Mouse (Mus musculus) spleen, embryonic (tissue): Measurements from ENCODE around the gene Clec9a.

Experiments
- CTCF ChIA-PET: fragments of 350-600 bp; sonication (Branson Sonifier 250); formaldehyde crosslinking; loops from one replicate; lab custom pipeline; 2022; lab: Charles Lee

Gene Clec9a

GRCm38 (mm10) chr6:129423040-129423733 lies 14.5 kb downstream of the Clec9a start:
- CTCF ChIA-PET: interaction anchor here (0.6 to 1.2 kb wide), 3 partner anchors 12 to 94 kb away, joined by 3 to 8 read pairs (median 3); no protein-coding TSS in a partner anchor

- CTCF ChIA-PET: interaction anchor here (0.8 to 1.2 kb wide), 2 partner anchors 12 to 94 kb away, joined by 3 read pairs; no protein-coding TSS in a partner anchor
Observed at GRCm38 (mm10) chr6:129423734-129424072, 15.0 kb downstream of the Clec9a start.

- CTCF ChIA-PET: interaction anchor here (0.6 kb wide), 1 partner anchor 140 kb away, joined by 3 read pairs; no protein-coding TSS in a partner anchor
Observed at GRCm38 (mm10) chr6:129425217-129425616, 16.6 kb downstream of the Clec9a start.

GRCm38 (mm10) chr6:129425812-129426211 lies 17.1 kb downstream of the Clec9a start:
- CTCF ChIA-PET: interaction anchor here (0.8 kb wide), 1 partner anchor 36 kb away, joined by 3 read pairs; no protein-coding TSS in a partner anchor

- CTCF ChIA-PET: no interaction called here
Observed at GRCm38 (mm10) chr6:129427281-129427680, 18.6 kb downstream of the Clec9a start.

GRCm38 (mm10) chr6:129434239-129434638 lies 25.6 kb downstream of the Clec9a start:
- CTCF ChIA-PET: no interaction called here

GRCm38 (mm10) chr6:129436025-129436424 lies 27.4 kb downstream of the Clec9a start:
- CTCF ChIA-PET: no interaction called here

- CTCF ChIA-PET: no interaction called here
Observed at GRCm38 (mm10) chr6:129438033-129438432, 29.4 kb downstream of the Clec9a start.

GRCm38 (mm10) chr6:129449743-129450142 lies 41.1 kb downstream of the Clec9a start:
- CTCF ChIA-PET: no interaction called here

GRCm38 (mm10) chr6:129451411-129452039 lies 42.9 kb downstream of the Clec9a start, which contains the start of gene Clec1a:
TSS of gene Clec1a (minus strand) at chr6:129452000.
- CTCF ChIA-PET: no interaction called here

GRCm38 (mm10) chr6:129471386-129471785 lies 62.7 kb downstream of the Clec9a start:
- CTCF ChIA-PET: no interaction called here

GRCm38 (mm10) chr6:129472627-129473026 lies 64.0 kb downstream of the Clec9a start:
- CTCF ChIA-PET: no interaction called here
